Mouse (Mus musculus) frontal cortex, postnatal 36 days (tissue): ENCODE measurements around the gene Gm11492.
A peak's percentile ranks its signal among the peaks of the same experiment; 100 is the strongest.

ENCODE experiments used
- DNase-seq, 2 experiments: peaks; one replicate each; pipeline ENCODE4 v3.0.0; 2022; ENCODE audit warnings: low spot score in 2 of 2

Gene Gm11492

GRCm38 (mm10) chr11:87566501-87566900 is at the start of gene Gm11492:
Gm11492 (plus strand) TSS chr11:87566653.
- no peak for DNase-seq

DNA sequence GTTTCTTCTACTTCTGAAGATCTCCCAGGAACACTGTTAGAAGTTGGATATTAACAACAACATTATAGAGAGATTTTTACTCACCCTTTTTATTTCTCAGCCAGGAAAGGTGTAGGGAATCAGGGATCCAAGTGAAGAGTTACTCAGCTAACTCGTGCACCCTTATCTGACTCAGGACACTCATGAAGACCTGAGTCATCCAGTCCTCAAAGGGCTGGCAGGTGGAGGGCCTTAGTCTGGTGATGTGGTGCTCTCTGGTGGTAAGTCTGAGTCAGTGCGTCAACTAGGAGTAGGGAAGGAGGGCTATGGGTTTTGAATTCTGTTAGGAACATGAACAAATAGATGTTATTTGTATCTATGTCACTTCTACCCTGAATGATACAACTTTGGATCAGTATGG is 47.2 kb upstream of the Gm11492 start:
- DNase-seq = peak; percentile 10 to 14

GRCm38 (mm10) chr11:87523466-87523865 is 43.0 kb upstream of the Gm11492 start:
- no peak for DNase-seq

GRCm38 (mm10) chr11:87523967-87524366 is 42.5 kb upstream of the Gm11492 start:
- no peak for DNase-seq

DNA sequence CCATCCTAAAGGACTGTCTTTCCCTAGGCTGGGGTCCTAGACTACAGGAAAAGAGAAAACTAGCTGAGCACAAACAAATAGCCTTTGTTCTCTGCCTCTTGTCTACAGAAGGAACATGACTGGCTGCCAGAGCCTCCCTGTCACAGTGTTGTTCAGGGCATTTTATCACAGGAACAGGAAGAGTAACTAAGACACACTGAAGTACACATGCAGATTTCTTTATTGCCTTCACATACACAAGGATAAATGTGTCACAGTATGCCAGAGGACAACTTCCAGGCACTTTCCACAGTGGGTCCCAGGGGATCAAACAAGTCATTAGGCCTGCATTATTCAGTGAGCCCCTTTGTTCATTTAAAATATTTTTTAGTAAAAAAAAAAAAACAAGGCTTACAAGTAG is 41.7 kb upstream of the Gm11492 start:
- DNase-seq = no peak

GRCm38 (mm10) chr11:87527364-87527763 is 39.1 kb upstream of the Gm11492 start:
- DNase-seq = no peak

DNA sequence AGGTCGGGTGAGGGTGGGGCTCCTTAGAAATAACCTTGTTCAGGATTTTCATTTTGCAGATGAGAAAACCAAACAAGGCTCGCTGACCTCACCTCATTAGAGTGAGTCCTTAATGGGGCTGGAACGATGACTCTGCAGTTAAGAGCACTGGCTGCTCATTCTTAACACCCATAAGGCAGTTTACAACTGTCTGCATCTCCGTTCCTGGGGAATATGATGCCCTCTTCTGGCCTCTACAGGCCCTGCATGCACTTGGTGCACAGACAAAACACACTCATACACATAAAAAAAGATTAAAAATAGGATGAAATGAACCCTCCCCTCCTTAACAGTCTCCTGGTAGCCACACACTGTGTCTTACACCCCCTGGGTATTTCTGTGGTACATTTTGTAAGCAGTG is 38.5 kb upstream of the Gm11492 start:
- no peak for DNase-seq

DNA sequence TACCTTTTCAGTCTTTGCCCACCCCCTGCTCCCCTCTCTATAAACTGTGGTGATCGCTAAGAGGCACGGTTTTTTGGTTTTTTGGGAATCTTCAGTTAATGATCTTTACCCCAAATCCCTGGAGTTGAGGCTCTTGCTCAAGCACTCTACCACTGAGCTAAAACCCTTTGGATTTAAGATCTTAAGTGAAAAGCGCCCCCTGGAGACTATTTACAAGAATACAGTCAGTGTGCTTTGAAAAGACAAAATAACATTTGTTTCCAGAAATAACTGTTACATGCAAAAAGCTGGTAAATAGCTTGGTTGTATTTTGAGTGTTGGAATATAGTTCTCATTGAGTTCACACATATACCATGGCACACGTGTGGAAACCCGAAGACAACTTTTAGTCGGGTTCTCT is 34.8 kb upstream of the Gm11492 start:
- DNase-seq = no peak

DNA sequence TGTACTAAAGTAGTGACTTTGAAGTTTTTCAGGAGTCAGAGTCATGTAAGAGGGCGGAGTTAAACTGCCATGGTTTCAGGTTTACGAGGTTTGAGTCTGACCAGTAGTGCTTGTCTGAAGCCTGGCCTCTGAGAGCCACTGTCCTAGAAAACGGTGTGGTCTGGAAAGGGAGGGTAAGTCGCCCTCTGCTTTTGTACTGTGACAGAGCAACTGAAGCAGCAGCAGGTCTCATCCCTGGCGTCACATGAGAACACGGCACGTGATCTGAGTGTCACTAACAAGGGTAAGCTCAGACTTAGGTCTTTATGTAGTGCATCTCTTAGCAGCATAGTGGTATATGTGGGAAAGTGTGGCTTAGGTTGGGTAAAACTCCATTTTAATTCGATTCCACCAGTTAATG is 24.2 kb upstream of the Gm11492 start:
- DNase-seq = no peak

DNA sequence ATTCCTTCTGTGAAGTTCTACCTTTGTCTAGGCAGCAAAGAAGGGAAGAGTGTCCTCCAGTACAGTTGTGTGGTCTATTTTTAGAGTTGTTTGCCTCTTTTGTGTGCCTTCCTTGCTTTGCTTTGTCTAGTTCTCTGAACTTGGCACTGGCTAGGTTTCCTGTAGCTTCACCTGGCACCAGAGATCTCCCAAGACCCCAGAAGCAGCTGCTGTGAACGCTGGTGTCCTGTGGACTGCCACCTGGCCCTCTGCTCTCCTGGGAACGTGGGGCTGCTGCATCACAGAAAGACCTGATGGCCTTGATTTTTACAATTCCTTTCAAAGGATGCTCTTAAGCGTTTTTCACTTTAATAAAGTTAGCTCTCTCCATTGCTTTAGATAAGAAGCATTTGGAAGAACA is 23.5 kb upstream of the Gm11492 start:
- no peak for DNase-seq

DNA sequence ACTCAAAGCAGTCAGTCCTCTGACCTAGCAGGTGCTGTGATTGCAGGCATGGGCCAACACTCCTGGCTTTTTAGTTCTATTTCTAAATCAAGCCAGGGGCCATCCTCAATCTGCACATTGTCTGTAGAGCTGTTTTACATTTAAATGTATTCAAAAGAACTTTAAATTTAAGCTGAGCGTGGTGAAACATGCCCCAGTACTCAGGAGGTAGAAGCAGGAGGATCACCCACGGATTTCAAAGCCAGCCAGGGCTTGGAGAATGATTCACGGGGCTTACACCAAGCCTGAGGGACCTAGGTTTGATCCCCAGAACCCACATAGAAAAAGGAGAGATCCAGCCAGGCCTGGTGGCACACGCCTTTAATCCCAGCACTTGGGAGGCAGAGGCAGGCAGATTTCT is 13.1 kb upstream of the Gm11492 start:
- peak in 1 of 2 experiments; percentile 24 for DNase-seq

GRCm38 (mm10) chr11:87554386-87554785 is 12.1 kb upstream of the Gm11492 start:
- no peak for DNase-seq

DNA sequence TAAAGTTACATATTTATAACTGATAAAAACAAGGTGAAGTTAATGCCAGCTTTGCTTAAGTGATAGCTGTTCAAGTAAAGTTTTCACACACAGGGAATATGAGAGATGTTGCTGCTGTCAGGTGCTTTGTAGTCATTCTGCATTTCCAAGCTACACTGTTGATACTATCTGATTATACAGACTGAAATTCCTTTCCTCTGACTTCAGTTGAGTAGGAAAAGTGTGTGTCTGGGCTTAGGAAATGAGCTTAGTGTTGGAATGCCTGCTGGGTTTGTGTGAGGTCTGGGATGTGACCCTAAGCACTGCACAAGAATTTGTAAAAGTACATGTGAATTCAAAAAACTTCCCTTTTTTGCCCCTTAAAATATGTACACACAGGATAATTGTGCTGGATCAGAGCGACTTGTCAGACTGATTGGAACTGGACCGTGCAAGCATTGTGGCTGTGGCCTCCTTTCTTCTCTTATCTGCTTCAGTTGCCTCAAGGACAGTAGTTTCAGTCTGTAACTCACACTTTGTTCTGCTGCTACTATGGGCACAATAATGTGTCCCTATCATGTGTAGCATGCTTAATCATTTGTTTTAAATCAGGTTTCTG is 11.2 kb upstream of the Gm11492 start:
- DNase-seq = no peak

DNA sequence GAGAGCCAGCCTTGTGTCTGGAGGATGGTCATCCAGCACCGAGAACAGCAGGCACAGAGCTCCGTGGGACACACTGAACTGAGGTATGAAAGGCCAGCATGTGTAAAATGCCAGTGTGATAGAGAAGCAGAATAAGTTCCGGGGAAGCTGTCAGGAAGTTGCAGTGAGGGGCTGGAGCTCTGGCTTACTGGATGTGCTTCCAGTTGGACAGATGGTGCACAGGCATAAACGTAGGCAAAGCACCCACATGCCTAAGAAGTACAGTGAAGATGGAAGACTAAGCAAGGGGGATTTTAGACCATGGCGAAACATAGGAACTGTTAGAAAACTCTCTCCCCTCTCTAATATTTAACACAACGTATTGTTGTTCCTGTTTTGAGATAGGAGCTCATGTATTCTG is 5.2 kb upstream of the Gm11492 start:
- DNase-seq = no peak

GRCm38 (mm10) chr11:87568255-87568953 is 2.0 kb downstream of the Gm11492 start, which contains the start of gene Sept4:
Sept4 (plus strand) TSS chr11:87568903.
- DNase-seq = no peak

DNA sequence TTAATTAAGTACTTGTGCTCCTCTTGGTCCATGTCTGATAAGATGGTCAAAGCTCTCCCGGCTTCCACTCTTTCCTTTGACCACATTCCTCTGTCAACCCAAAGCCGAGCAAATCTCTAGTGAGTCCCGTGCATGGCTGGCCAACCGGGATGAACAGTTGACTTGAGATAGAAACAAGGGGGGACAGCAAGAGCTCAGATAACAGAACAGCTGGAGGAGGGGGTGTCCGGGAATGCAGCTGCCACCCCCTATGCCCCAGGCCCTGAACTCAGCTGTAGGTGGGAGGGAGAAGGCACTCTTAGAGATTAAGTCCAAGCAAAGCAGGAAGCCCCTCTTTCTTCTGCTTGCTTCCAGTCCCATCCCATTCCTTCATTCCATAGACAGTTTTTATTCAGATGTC is 4.3 kb downstream of the Gm11492 start:
- no peak for DNase-seq

DNA sequence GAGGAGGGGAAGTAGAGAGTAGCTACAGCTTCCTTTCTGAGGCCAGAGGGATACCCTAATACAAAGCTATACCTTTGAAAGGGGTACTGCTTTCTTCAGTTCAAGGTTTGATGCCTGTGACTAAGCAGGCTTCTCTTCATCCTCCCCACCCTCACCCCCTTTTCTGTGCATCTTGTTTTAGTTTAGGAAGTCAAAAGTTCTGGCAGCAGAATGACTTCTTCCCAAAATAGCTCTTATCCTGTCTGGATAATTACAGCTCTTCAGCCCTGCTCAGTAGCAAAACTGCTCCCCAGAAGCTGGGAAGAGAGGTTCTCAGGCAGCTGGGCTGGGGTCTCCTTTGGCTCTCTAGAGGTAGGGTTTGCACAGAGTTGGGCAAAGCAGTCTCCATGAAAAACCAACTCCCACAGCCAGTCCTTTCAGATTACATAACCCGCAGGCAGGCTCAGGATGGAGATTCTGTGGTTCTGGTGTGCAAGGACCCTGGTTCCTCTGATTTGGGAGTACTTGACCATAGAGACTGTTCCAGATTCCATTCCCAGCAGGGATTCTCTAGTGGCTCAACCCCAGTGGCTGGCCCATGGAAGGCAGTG is 5.0 kb downstream of the Gm11492 start:
- DNase-seq = no peak

DNA sequence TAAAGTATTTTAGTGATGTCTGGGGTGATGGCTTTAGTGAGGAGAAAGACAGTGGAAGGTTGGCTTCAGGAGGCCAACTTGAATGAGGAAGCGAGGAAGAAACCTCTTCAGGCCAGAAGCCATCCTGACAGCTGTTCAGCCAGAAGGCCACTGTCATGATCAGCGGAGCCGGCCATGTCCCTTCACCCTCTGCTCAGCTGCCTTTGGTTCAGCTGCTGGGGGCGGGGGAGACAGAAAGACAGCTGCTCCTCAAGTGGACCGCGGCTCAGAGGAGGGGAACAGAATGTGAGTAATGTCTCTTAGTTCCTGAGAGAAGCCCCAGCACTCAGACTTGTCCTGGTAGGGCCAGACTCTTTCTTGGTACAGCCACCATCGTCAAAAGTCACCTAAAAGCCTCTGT is 7.3 kb downstream of the Gm11492 start:
- no peak for DNase-seq

- DNase-seq = no peak
Measured at GRCm38 (mm10) chr11:87574520-87575180, 8.2 kb downstream of the Gm11492 start.

DNA sequence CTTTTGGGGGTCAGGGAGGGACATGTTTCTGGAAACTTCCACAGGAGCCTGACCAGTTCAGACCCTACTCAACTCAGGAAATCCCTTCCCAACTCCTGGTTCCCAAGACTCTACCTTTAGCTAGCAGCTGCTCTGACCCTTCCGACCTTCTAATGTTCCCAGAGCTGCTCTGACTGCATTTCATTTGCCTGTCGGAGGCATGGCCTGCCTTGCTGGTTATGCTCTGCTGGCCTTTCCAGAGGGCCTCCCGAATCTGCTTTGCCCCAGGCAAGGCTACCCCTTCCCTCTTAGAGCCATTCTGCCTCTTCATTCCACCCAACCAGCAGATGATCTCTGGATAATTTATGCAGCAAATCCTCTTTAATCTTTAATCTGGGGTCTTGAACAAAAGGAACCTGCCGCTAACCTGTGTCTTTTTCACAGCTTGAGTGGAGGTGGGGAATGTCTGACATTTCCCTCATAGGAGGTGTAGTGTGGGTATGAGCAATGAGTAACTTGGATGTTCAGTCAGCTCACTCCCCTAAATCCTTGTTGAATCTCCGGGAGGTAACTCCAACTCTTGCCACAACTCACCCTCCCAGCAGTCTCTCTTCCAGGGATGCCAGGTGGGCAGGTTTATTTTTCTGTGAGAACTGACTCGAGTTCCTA is 11.3 kb downstream of the Gm11492 start:
- no peak for DNase-seq

GRCm38 (mm10) chr11:87578249-87578962 is 12.0 kb downstream of the Gm11492 start:
- peak; percentile 60 to 73 for DNase-seq
